Mouse (Mus musculus) lung, embryonic 16.5 days (tissue): Measurements from ENCODE around the gene Irgm1. TPM values are rescaled to one million over a fixed set of nuclear protein-coding genes. Genes with fewer than 3 reads are reported as not detected.

ENCODE experiments used
- polyA plus RNA-seq: library from polyadenylated mRNA; unstranded; fragments of >200 nt; fragmentation: Nextera tagmentation; extraction: Ambion mirVana; gene quantifications from 2 replicates; pipeline ENCODE4 v1.2.1, GENCODE M21; 2015

The Irgm1 gene
- polyA plus RNA-seq, 1 experiment from 2014 or later: 10.6 TPM

Other genes starting within 250 kb of the Irgm1 start
- gene Rack1, start 71.4 kb downstream of the Irgm1 start, polyA plus RNA-seq: 657 and 669 TPM in 2 replicates
- gene Trim41, start 54.3 kb downstream of the Irgm1 start, polyA plus RNA-seq: 6.4 and 6.6 TPM in 2 replicates
- 0.51 and 1.2 TPM in 2 replicates for gene Trim7, start 45.5 kb downstream of the Irgm1 start, polyA plus RNA-seq
- 1.7 and 2.6 TPM in 2 replicates for gene Gm12184, start 45.0 kb downstream of the Irgm1 start, polyA plus RNA-seq
- 0.18 and 0.24 TPM in 2 replicates for gene Gm5431, start 30.5 kb upstream of the Irgm1 start, polyA plus RNA-seq
- gene Psme2b, start 74.5 kb upstream of the Irgm1 start, polyA plus RNA-seq: 3.5 and 6.6 TPM in 2 replicates
- not detected in 2 replicates for gene Olfr56, start 107.2 kb upstream of the Irgm1 start, polyA plus RNA-seq
- 0.85 and 1.5 TPM in 2 replicates for gene 9930111J21Rik1, start 107.7 kb upstream of the Irgm1 start, polyA plus RNA-seq
- gene Gm12185, start 120.5 kb upstream of the Irgm1 start, polyA plus RNA-seq: 0.06 TPM in 1 of 2 replicates, not detected in the other
- gene Tgtp1, start 122.5 kb upstream of the Irgm1 start, polyA plus RNA-seq: 0.53 and 1.5 TPM in 2 replicates
- gene 9930111J21Rik2, start 179.6 kb upstream of the Irgm1 start, polyA plus RNA-seq: 0.78 TPM in 2 replicates
- gene Tgtp2, start 192.5 kb upstream of the Irgm1 start, polyA plus RNA-seq: 0.69 and 2.4 TPM in 2 replicates
- 2.5 and 3.6 TPM in 2 replicates for gene Ifi47, start 204.9 kb upstream of the Irgm1 start, polyA plus RNA-seq
- 0.15 TPM in 1 of 2 replicates, not detected in the other for gene Olfr1396, start 243.2 kb upstream of the Irgm1 start, polyA plus RNA-seq